Mouse (Mus musculus): ENCODE measurements at regions not wholly inside any gene's neighbourhood (a gene's known extent, or its start where the extent isn't known, plus 50 kb on each side); places are given as distances from the start of the nearest gene placed in this dataset.
"Not testable (repeated sequence)": the region's sequence is repeated elsewhere in the genome, so short reads cannot be mapped to it uniquely, and the experiment has no call there.

DNA sequence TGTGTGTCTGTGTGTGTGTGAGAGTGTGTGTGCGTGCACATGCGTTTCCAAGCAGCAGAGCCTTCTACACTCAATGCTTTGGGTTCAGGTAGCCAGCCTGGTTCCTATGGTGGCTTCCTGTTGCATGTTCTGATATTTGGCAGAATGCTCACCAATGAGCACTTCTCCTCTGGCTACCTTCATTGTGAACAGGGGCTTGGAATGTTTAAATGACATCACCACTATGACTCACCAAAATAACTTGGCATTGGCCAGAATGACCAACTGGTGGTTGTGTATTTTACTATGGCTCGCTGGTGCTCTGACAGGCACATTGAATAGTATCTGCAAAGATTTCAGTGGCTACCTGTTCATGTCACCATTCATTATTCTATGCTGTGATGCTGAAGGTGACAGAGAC is 186.2 kb downstream of the Diras2 start:
- no peaks in the 10 kb centered on the region for H3K9me3 ChIP-seq (replicated peaks)
- H3K36me3 ChIP-seq, result no peaks in the 10 kb centered on the region
- no peak overlapping the region for H3K27ac ChIP-seq
- no peaks in the 10 kb centered on the region for H3K27me3 ChIP-seq (ENCODE audit: low read depth, poor library complexity, severe bottlenecking)
- DNase-seq (ENCODE audit: low spot score), result no peak
- H3K4me3 ChIP-seq, result no peak overlapping the region
- no peaks in the 10 kb centered on the region for H3K4me1 ChIP-seq
- WGBS, result 96% methylated on average over 3 of the region's 3 CpGs

DNA sequence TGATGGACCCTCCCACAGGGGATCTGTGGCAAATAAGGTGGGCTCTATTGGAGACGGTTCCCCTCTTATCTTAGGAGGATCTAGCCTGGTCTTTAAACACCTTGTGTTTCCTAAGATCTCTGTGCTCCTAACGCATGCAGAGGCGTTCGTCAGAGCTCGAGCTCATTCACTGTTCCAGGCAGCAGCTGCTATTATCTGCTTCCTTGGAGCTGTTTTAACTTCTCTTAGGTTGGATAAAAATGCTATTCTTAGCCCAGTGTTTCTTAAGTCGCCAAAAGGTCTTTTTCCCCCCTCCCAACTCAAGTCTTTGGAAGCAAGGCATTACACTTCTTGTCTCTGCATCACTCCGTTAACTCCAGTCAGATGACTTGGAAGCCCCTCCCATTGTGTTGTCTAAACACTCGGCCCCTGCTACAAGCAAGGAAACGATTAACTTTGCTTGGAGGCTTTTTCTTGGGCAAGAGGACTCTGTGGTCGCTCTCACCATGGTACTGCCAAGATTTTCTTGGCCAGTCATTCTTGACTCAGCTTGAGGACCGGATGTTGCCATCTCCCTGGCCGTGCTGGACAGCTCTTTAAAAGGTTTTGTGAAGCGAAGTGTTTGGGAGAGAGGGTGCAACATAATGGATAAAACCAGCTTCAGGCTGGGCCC is 185.6 kb downstream of the Diras2 start:
- Histone ChIP-seq H3K27me3 (ENCODE audit: low read depth, poor library complexity, severe bottlenecking) (no peaks in the 10 kb centered on the region), H3K27ac (no peak overlapping the region), H3K4me3 (no peak overlapping the region), H3K4me1 (no peaks in the 10 kb centered on the region), H3K36me3 (no peaks in the 10 kb centered on the region), H3K9me3 (replicated peaks) (no peaks in the 10 kb centered on the region)
- WGBS, result 68% methylated on average over 13 of the region's 13 CpGs
- DNase-seq (ENCODE audit: low spot score), result no peak

DNA sequence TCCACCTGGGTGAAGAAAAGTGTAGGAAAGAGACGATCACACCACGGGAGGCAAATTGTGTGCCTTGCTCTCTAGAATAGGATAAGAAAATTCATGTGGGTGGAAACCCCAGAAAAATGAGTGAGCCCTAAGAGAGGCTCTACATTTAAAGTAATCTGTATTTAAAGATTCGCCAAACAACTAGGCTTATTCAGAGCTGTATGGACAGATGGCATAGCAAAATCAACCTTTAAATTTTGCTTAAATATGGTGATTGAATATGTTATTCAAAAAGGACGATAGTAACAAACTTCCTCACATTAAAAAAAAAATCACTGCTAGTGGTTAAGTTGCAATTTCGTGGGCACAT is 185.1 kb downstream of the Diras2 start:
- WGBS, result 91% methylated on average over 5 of the region's 5 CpGs
- no peak for DNase-seq (ENCODE audit: low spot score)
- no peaks in the 10 kb centered on the region for H3K27me3 ChIP-seq (ENCODE audit: low read depth, poor library complexity, severe bottlenecking)
- no peaks in the 10 kb centered on the region for H3K36me3 ChIP-seq
- no peak overlapping the region for H3K4me3 ChIP-seq
- no peaks in the 10 kb centered on the region for H3K4me1 ChIP-seq
- no peak overlapping the region for H3K27ac ChIP-seq
- no peaks in the 10 kb centered on the region for H3K9me3 ChIP-seq (replicated peaks)

DNA sequence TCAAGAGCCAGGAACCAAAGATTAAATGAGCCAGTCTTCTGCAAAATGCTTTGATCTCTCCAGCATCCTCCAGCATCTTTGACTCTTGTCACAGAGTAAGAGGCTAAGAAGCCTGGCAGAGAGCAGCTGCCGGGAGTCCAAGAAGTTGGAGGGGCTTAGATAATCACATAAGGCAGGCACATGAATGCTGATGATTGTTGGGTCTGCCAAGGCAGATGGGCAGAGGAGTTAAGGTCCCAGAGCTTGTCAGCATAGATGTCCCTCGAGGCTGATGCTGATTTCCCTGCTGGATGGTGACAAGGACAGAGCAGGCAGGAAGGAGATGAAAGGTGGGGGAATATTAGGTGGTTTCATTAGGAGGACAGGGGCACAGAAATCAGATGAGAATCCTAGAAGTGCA is 183.4 kb downstream of the Diras2 start:
- no peaks in the 10 kb centered on the region for H3K4me1 ChIP-seq
- H3K27me3 ChIP-seq (ENCODE audit: low read depth, poor library complexity, severe bottlenecking), result no peaks in the 10 kb centered on the region
- no peak for DNase-seq (ENCODE audit: low spot score)
- 68% methylated on average over 2 of the region's 2 CpGs for WGBS
- H3K36me3 ChIP-seq, result no peaks in the 10 kb centered on the region
- H3K27ac ChIP-seq, result no peak overlapping the region
- H3K4me3 ChIP-seq, result no peak overlapping the region
- no peaks in the 10 kb centered on the region for H3K9me3 ChIP-seq (replicated peaks)

DNA sequence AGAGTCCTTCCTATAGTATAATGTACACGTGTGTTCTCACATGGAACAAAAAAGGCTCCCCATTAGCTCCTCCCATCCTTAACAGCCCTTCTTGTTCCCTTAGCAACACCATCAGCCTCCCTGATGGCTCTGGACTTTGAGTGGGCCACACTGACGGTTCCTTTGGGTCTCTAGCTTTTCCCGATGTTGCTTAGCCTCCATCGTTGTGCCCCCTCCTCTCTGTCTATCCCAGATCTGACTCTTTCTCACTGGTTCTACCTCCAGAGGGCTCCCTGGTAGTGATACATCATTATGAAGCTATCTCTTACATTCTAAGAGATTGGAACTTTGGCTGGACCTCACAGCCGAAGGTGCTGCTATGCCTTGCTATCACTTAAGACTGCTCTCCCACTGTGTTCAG is 181.5 kb downstream of the Diras2 start:
- H3K4me3 ChIP-seq, result no peak overlapping the region
- no peaks in the 10 kb centered on the region for H3K9me3 ChIP-seq (replicated peaks)
- 92% methylated on average over 5 of the region's 5 CpGs for WGBS
- H3K4me1 ChIP-seq, result no peaks in the 10 kb centered on the region
- no peak overlapping the region for H3K27ac ChIP-seq
- H3K27me3 ChIP-seq (ENCODE audit: low read depth, poor library complexity, severe bottlenecking), result no peaks in the 10 kb centered on the region
- H3K36me3 ChIP-seq, result no peaks in the 10 kb centered on the region
- DNase-seq (ENCODE audit: low spot score), result no peak

DNA sequence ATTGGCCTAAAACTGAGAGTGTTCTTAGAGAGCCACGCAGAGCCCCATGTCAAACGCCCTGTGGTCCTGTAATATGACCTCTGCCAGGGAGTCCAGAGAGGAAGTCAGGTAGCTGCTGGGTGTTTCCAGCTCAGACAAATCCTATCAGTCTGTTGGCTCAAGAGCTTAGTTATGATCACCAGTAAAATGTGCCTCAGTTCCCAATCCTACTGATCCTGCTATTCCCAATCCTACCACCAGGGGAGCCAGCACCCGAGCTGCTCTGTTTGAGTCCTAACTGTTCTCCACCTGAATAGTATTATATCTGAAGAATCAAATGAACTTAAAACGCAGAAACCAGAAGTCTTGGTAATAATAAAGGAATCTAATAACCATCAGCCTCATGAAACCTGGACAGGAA is 178.5 kb downstream of the Diras2 start:
- Histone ChIP-seq H3K4me3 (no peak overlapping the region), H3K27ac (no peak overlapping the region), H3K9me3 (replicated peaks) (no peaks in the 10 kb centered on the region), H3K27me3 (ENCODE audit: low read depth, poor library complexity, severe bottlenecking) (no peaks in the 10 kb centered on the region), H3K4me1 (no peaks in the 10 kb centered on the region), H3K36me3 (no peaks in the 10 kb centered on the region)
- peak; percentile 37 for DNase-seq (ENCODE audit: low spot score)
- WGBS, result 82% methylated on average over 4 of the region's 4 CpGs

DNA sequence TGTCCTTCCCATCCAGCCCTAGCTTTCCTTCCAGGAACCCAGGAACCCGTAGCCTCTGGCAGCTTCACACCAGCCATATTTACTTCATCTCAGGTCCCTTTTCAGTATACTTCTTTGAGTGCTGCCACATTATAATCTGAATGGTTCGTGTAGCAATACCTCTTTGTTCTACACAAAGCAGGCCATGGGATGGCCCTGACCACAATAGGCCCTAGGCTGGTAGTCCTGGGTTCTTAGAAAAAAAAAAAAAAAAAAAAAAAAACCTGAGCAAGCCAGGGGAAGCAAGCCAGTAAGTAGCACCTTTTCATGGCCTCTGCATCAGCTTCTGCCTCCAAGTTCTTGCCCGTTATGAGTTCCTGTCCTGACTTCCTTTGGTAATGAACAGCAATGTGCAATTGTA is 177.6 kb downstream of the Diras2 start:
- no peak overlapping the region for H3K27ac ChIP-seq
- no peaks in the 10 kb centered on the region for H3K4me1 ChIP-seq
- WGBS, result 91% methylated on average over 3 of the region's 3 CpGs
- no peaks in the 10 kb centered on the region for H3K9me3 ChIP-seq (replicated peaks)
- H3K27me3 ChIP-seq (ENCODE audit: low read depth, poor library complexity, severe bottlenecking), result no peaks in the 10 kb centered on the region
- H3K4me3 ChIP-seq, result no peak overlapping the region
- H3K36me3 ChIP-seq, result no peaks in the 10 kb centered on the region
- DNase-seq (ENCODE audit: low spot score), result peak; percentile 4

DNA sequence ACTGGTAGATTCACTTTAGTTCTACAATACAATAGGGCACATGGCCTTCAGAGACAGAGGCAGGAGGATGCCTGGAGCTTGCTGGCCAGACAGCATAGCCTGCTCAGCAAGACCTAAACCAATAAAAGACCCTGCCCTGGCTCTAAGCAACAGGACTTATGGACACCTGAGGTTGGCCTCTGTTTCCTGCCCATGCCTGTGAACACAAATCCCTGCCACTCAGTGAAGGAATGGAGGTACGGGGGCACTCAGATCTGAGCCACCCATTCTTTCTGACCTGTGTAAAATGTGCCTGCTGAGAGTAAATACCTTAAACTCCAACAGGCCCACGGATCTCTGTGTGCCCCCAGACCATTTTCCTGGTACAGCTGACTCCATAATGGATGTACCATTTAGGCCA is 177.1 kb downstream of the Diras2 start:
- Histone ChIP-seq H3K9me3 (replicated peaks) (no peaks in the 10 kb centered on the region), H3K36me3 (no peaks in the 10 kb centered on the region), H3K4me3 (no peak overlapping the region), H3K4me1 (no peaks in the 10 kb centered on the region), H3K27me3 (ENCODE audit: low read depth, poor library complexity, severe bottlenecking) (no peaks in the 10 kb centered on the region), H3K27ac (no peak overlapping the region)
- WGBS, result 82% methylated on average over 2 of the region's 2 CpGs
- peak; percentile 13 for DNase-seq (ENCODE audit: low spot score)

DNA sequence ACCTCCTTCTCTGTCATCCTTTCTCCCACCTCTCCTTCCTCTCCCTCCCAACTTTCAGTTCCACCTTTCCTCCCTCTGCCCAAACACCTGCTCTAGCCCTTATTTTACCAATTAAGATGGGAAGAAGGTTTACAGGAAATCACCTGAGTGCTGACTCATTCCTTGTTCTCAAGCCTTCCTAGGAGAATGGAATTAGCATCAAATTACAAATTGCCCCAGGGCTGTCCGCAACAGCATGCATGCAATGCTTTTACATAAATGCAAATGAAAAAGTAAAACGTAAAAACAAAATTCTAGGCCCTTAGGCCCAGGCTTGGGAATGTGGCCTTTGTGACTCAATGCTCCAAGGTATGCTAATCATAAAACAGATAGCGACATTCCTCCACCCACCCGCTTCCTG is 175.2 kb downstream of the Diras2 start:
- not testable (repeated sequence) for H3K4me1 ChIP-seq; H3K27ac ChIP-seq; H3K27me3 ChIP-seq (ENCODE audit: low read depth, poor library complexity, severe bottlenecking); H3K4me3 ChIP-seq; H3K36me3 ChIP-seq; H3K9me3 ChIP-seq (replicated peaks)
- 96% methylated on average over 4 of the region's 4 CpGs for WGBS
- peak; percentile 6 for DNase-seq (ENCODE audit: low spot score)

DNA sequence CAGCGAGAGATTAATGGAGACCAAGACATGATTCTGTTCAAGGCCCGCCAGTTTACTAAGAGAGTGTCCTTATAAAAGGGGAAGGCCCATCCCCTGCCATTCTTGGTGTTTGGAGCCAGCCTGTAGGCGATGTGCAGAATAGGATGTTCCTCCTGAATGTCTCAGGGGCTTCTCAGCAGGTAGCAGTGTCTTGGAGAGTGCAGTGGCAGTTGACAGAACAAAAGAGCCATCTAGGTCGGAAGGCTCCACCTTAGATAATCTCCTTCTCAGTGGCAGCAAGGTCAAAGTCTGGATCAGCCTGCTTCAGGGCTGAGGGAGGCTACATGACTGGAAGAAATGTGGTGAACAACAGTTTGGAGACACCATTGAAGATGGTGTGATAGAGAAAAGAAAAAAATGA is 171.7 kb downstream of the Diras2 start:
- H3K36me3 ChIP-seq, result not testable (repeated sequence)
- 84% methylated on average over 4 of the region's 4 CpGs for WGBS

DNA sequence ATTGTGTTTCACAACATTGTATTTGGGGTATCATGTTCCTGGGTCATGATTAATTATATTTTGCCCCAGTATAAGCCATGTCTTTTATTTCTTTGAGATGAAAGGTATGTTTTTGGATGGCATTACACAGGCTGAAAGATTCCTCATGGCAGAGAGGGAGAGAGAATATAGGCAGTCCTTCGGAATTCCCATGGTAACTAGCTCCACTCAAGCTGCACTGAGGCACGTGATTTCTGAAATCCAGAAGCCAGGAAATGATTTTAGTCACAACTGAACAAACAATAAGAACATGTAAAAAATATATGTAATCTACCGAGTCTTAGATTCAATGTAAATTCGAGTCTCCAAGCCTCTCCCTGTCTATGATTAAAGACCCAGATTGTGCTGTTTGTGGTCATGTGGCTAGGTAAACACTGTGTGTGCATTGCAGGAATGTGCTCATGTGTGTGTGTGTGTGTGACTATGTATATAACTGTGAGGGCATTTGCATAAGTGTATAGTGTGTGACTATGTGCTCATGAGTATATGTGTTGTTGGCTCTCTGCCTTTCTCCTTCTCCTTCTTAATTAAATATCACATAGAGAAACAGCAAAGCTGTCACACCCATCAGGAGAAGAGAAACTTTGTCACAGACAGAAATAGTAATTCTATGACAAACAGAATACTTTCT is 169.8 kb downstream of the Diras2 start:
- H3K36me3 ChIP-seq, result no peaks in the 10 kb centered on the region
- H3K27me3 ChIP-seq (ENCODE audit: low read depth, poor library complexity, severe bottlenecking), result no peaks in the 10 kb centered on the region
- 85% methylated on average over 4 of the region's 4 CpGs for WGBS
- no peaks in the 10 kb centered on the region for H3K4me1 ChIP-seq
- H3K4me3 ChIP-seq, result no peak overlapping the region
- peak; percentile 12 for DNase-seq (ENCODE audit: low spot score)
- H3K27ac ChIP-seq, result no peak overlapping the region
- no peaks in the 10 kb centered on the region for H3K9me3 ChIP-seq (replicated peaks)

More for the DNA sequence above, 171.7 kb downstream of the Diras2 start:
- not testable (repeated sequence) for H3K4me1 ChIP-seq; H3K4me3 ChIP-seq; H3K9me3 ChIP-seq (replicated peaks); H3K27ac ChIP-seq; H3K27me3 ChIP-seq (ENCODE audit: low read depth, poor library complexity, severe bottlenecking)
- DNase-seq (ENCODE audit: low spot score), result peak; percentile 11

DNA sequence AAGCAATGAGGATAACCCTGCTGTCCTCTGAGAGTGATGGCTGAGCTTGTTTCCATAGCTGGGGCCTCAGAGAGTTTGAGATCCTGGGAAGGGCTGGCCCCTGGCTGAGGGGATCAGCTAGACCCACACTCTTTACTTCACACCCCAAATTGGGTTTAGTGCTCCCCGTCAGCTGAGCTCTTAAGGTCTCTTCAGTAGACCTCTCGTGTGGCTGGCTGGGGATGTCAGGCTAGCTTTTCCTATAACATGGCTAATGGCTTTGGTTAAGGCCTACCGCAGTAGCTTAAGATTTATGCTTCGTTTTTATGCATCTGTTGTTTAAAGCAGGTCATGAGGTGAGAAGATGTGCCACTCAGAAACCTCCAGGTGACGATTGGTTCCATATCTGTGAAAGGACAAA is 168.8 kb downstream of the Diras2 start:
- Histone ChIP-seq H3K4me1 (no peaks in the 10 kb centered on the region), H3K36me3 (no peaks in the 10 kb centered on the region), H3K4me3 (no peak overlapping the region), H3K9me3 (replicated peaks) (no peaks in the 10 kb centered on the region), H3K27ac (no peak overlapping the region), H3K27me3 (ENCODE audit: low read depth, poor library complexity, severe bottlenecking) (no peaks in the 10 kb centered on the region)
- DNase-seq (ENCODE audit: low spot score), result no peak
- WGBS, result 87% methylated on average over 5 of the region's 5 CpGs

DNA sequence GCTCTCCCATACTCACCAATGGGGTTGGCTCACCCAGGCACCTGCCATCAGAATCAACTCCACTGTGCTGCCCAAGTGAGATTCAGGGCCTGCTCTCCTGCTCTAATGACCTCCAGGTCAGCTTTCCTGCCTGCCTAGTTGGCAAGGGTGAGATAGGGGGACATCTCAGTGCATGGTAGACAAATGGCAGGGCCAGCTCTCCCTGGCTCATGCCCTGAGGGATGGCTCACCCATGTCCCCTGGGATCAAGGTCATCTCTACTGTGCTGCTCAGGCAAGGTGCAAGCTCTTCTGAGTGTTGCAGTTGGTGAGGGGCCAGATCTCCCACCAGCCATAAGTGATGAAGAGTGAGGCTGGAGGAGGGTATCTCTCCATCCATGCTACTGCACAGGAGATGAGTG is 161.2 kb downstream of the Diras2 start:
- no peak overlapping the region for H3K4me3 ChIP-seq
- H3K27me3 ChIP-seq (ENCODE audit: low read depth, poor library complexity, severe bottlenecking), result no peaks in the 10 kb centered on the region
- peak; percentile 12 for DNase-seq (ENCODE audit: low spot score)
- H3K36me3 ChIP-seq, result no peaks in the 10 kb centered on the region
- H3K27ac ChIP-seq, result no peak overlapping the region
- H3K9me3 ChIP-seq (replicated peaks), result no peaks in the 10 kb centered on the region
- H3K4me1 ChIP-seq, result no peaks in the 10 kb centered on the region

DNA sequence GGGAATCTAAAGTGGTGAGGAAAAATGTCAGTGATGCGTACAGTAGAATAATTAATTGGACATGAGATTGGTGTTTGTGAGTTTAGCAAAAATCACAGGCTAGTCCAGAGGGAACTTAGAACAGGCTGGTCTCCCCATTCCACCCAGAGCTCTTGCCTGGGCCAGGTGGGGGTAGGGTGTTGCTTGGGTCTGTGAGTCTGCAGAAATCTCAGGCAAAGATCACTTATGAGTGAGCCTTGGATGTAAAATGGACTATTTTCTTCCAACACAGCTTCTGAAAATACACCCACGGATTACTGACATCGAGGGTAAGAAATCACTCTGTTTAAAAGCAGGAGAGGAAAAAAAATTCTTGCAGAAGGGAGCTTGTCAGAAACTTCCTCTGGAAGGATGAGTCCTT is 159.1 kb downstream of the Diras2 start:
- H3K4me3 ChIP-seq, result no peak overlapping the region
- DNase-seq (ENCODE audit: low spot score), result no peak
- H3K4me1 ChIP-seq, result no peaks in the 10 kb centered on the region
- no peaks in the 10 kb centered on the region for H3K9me3 ChIP-seq (replicated peaks)
- H3K27me3 ChIP-seq (ENCODE audit: low read depth, poor library complexity, severe bottlenecking), result no peaks in the 10 kb centered on the region
- no peak overlapping the region for H3K27ac ChIP-seq
- no peaks in the 10 kb centered on the region for H3K36me3 ChIP-seq
- WGBS, result 94% methylated on average over 3 of the region's 3 CpGs
